Comparison of ENCODE assay signal across 8 mouse cellular contexts in genomic region chr1:91540271-91540826, GRCm38 (mm10). TPM values are rescaled to one million over a fixed set of nuclear protein-coding genes. Genes with fewer than 3 reads are reported as not detected.
DNase-seq lines count a peak whose midpoint lies in the region; ATAC-seq lines count a peak whose summit lies in the region.

Gene Asb1, plus strand, starts transcription at chr1:91540544.

- ATAC-seq in inflammation-experienced regulatory T-cells, adult 6 months, result peak; percentile 89
- peak; percentile 87 for ATAC-seq in megakaryocyte-erythroid progenitor cell, adult 5-6 weeks (replicated peaks; ENCODE audit: low FRiP score, low TSS enrichment, poor library complexity, severe bottlenecking)

- intact Hi-C loops in gastrocnemius, postnatal 14 days (cut with DNase I; ENCODE audit: low total_unique reads), result no loop called here
- intact Hi-C loops in left cerebral cortex, postnatal 10 days (cut with DNase I), result no loop called here

- DNase-seq in adrenal gland, adult (ENCODE audit: inconsistent age in 2 of 2, low spot score in 1 of 2), result peak; percentile 97 to 98
- peak; percentile 99 for DNase-seq in embryo, embryonic 10.5 days (ENCODE audit: low spot score)
- DNase-seq in gastrocnemius, postnatal 14 days, result peak; percentile 94
- DNase-seq in left cerebral cortex, postnatal 10 days (ENCODE audit: extremely low spot score in 1 of 2, low spot score in 2 of 2), result peak; percentile 91 to 96
- DNase-seq in right cerebral cortex, postnatal 25 days, result peak; percentile 92
- peak; percentile 92 for DNase-seq in urinary bladder, postnatal 4 days (ENCODE audit: low spot score in 2 of 2)

RNA-seq across cellular contexts. Expression of gene Asb1, which starts in this region (rescaled TPM):
- 10 to 100 TPM; 13.8 to 14.9 TPM for total RNA-seq in gastrocnemius, postnatal 14 days (2021)
- 1 to 10 TPM; 2.3 to 4.3 (median 3.0) TPM for polyA plus RNA-seq in inflammation-experienced regulatory T-cells, adult 6 months (2017; shearing (Covaris generic))
- 10 to 100 TPM; 38.8 to 44.4 TPM for total RNA-seq in left cerebral cortex, postnatal 10 days (2021)
- total RNA-seq in megakaryocyte-erythroid progenitor cell, adult 5-6 weeks (2014; fragmentation: Nextera tagmentation), result 10.9 and 11.9 TPM in 2 replicates
- 13.1 and 20.5 TPM in 2 replicates for total RNA-seq in megakaryocyte-erythroid progenitor cell, adult 5-6 weeks (2017)

Comparison
In these comparisons a context has a peak if more than half of its experiments do, and no peak if none do; other contexts are left out.
1. Peak in every context shown above with its lines: DNase-seq and ATAC-seq.